Mouse (Mus musculus) liver, embryonic 16.5 days (tissue): ENCODE measurements around the gene Lipc. TPM values are rescaled to one million over a fixed set of nuclear protein-coding genes. Genes with fewer than 3 reads are reported as not detected.
A peak's percentile ranks its signal among the peaks of the same experiment; 100 is the strongest.

Source experiments
- ATAC-seq: fragments of 200-750 bp; cut with Nextera tagmentation; 2 replicates; pipeline ENCODE4 v1.8.0; 2017; ENCODE audit warnings: low read depth, mild to moderate bottlenecking, moderate number of reproducible peaks, moderate library complexity
- H3K27ac ChIP-seq: fragments of 300-500 bp; sonication (generic); 2 replicates; pipeline ENCODE4 v1.5.1; 2014; ENCODE audit warnings: mild to moderate bottlenecking, low read length
- H3K27me3 ChIP-seq: fragments of 300-500 bp; sonication (generic); 2 replicates; pipeline ENCODE4 v1.6.1; 2014; ENCODE audit warnings: low read depth, low read length, mixed read lengths; ENCODE audit not compliant: control insufficient read depth, insufficient read depth
- H3K36me3 ChIP-seq: fragments of 300-500 bp; sonication (generic); 2 replicates; pipeline ENCODE4 v1.6.1; 2014; ENCODE audit warnings: mild to moderate bottlenecking; ENCODE audit not compliant: control insufficient read depth, insufficient read depth
- H3K4me1 ChIP-seq: fragments of 300-500 bp; sonication (generic); 2 replicates; pipeline ENCODE4 v1.6.1; 2014; ENCODE audit warnings: low read depth, low read length, mixed read lengths; ENCODE audit not compliant: control insufficient read depth
- H3K4me2 ChIP-seq: fragments of 300-500 bp; sonication (generic); 2 replicates; pipeline ENCODE4 v1.6.1; 2014; ENCODE audit warnings: low read depth, low read length, mixed read lengths
- H3K4me3 ChIP-seq: fragments of 300-500 bp; sonication (generic); 2 replicates; pipeline ENCODE4 v1.5.1; 2014; ENCODE audit warnings: low read depth, mild to moderate bottlenecking, low read length
- H3K9ac ChIP-seq: fragments of 300-500 bp; sonication (generic); 2 replicates; pipeline ENCODE4 v1.6.1; 2014; ENCODE audit warnings: low read depth, low read length
- H3K9me3 ChIP-seq: fragments of 300-500 bp; sonication (generic); replicated peaks from 2 replicates; pipeline ENCODE4 v1.6.1; 2016; ENCODE audit warnings: low read length; ENCODE audit not compliant: control insufficient read depth
- whole genome bisulfite sequencing: fragments of 180-500 bp; shearing (Covaris S2); extraction: QIAGEN DNeasy Blood & Tissue Kit; methylation state at CpG from one replicate; pipeline ENCODE4 v1.1.7; 2014; ENCODE audit not compliant: insufficient replicate concordance; 5-methylcytosine and 5-hydroxymethylcytosine counted together
- polyA plus RNA-seq: library from polyadenylated mRNA; unstranded; fragments of >200 nt; fragmentation: Nextera tagmentation; extraction: Ambion mirVana; gene quantifications from 2 replicates; pipeline ENCODE4 v1.2.1, GENCODE M21; 2015

The Lipc gene
- polyA plus RNA-seq, 1 experiment from 2014 or later: 45.9 TPM

DNA sequence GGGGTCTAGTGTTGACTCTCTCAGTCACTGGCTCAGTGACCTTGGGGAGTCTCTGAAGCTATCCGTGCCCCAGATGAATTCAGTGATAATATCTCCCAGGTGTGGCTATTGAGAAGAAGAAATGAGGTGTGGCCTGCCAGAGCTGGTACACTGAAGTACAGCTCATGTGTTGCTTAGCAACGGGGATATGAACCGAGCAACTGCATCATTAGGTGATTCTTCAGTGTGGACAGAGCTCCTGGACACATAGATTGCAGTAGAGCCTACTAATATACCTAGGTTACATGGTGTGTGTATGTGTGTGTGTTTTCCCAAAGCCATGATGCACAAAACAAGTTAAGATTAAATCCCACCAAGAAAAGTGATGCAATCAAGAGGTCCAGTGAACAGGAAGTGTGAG, 100.5 kb downstream of the Lipc start:
- H3K9ac ChIP-seq: no peak overlapping the region
- peaks cover 41% of the 10 kb centered on the region for H3K4me1 ChIP-seq
- H3K27me3 ChIP-seq: no peaks in the 10 kb centered on the region
- H3K4me3 ChIP-seq: no peak overlapping the region
- WGBS: 57% methylated on average over 3 of the region's 3 CpGs
- no peak overlapping the region for H3K27ac ChIP-seq
- H3K4me2 ChIP-seq: no peak overlapping the region
- no peaks in the 10 kb centered on the region for H3K9me3 ChIP-seq
- H3K36me3 ChIP-seq: no peaks in the 10 kb centered on the region
- ATAC-seq: no peak

DNA sequence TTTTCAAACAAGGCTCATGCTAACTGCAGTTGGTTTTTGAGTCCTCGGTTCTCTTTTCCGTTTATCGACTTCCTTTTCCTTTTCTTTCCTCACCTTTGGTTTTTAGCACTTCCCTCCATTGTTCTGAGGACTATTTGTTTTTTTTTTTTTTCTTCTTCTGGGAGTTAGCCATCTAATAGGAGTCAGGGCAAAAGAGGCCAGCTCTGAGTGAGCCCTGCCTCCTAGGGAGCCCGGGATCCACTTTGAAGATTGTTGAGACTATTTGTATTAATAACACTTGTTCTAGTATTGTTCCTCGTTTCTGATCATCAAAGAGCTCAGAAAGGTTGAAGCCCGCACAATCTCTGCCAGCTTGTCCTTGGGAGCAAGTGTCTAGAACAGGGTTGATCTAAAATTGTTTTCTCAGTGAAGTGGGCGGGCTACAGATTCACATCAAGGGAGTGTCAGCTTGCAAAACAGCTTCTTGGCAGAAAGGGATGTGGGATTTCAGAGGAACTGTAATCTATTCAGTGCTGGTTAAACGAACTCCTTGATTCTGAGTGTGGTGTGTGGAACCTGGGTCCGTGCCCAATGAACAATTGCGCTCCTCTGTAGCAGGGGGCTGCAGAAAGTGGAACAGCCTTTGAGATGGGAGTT, 103.8 kb downstream of the Lipc start:
- WGBS: 14% methylated on average over 10 of the region's 10 CpGs
- Histone ChIP-seq H3K4me1 (peaks cover 24% of the 10 kb centered on the region), H3K27ac (peak overlapping the region; percentile 83)

DNA sequence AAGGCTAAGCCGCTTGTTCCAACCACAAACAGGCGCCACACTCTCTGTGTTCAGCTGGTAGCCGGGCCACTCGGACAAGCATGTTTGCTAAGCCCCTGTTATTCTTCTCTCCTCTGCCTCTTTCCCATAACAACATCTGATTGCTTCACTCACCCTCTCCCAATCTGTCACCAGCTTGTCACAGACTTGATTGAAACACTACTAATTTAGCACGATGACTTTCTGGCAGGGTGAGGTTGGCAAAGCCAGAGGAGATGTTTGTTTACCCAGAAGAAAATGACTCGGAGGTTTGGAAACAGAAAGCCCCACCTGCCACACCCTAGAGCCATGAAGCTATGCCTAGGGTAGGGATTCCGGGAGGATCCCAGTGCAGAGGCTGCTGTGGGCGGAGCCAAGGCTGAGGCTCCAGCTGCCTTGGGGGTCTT, 104.4 kb downstream of the Lipc start:
- peak overlapping the region; percentile 61 for H3K9ac ChIP-seq
- no peaks in the 10 kb centered on the region for H3K9me3 ChIP-seq
- H3K27me3 ChIP-seq: no peaks in the 10 kb centered on the region
- peak overlapping the region; percentile 83 for H3K27ac ChIP-seq
- peaks cover 30% of the 10 kb centered on the region for H3K4me1 ChIP-seq
- no peaks in the 10 kb centered on the region for H3K36me3 ChIP-seq
- WGBS: 15% methylated on average over 8 of the region's 8 CpGs
- peak; percentile 90 for ATAC-seq
- peak overlapping the region; percentile 46 for H3K4me3 ChIP-seq
- peak overlapping the region; percentile 73 for H3K4me2 ChIP-seq

More for the DNA sequence above, 103.8 kb downstream of the Lipc start:
- H3K27me3 ChIP-seq: no peaks in the 10 kb centered on the region
- no peaks in the 10 kb centered on the region for H3K36me3 ChIP-seq
- peak; percentile 58 for ATAC-seq
- H3K4me3 ChIP-seq: peak overlapping the region; percentile 46
- no peaks in the 10 kb centered on the region for H3K9me3 ChIP-seq
- peak overlapping the region; percentile 73 for H3K4me2 ChIP-seq
- H3K9ac ChIP-seq: peak overlapping the region; percentile 61

DNA sequence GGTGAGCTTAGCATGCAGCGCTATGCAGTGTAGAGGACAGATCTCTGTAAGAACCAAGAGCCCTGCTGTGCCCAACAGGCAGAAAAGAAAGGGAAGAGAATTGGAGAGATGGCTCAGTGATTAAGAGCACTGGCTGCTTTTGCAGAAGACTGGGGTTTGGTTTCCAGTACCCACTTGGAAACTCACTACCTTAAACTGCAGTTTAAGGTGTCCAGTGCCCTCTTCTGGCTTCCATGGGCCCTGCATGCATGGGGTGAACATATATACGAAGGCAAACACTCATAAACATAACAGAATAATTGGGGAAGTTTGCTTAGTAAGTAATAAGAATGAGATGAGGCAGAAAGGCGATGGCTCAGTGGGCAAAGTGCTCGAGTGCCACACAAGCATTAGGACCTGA, 108.8 kb downstream of the Lipc start:
- 85% methylated on average over 4 of the region's 4 CpGs for WGBS
- no peak overlapping the region for H3K9ac ChIP-seq
- H3K27ac ChIP-seq: peak overlapping the region; percentile 30
- H3K27me3 ChIP-seq: no peaks in the 10 kb centered on the region
- no peak overlapping the region for H3K4me3 ChIP-seq
- no peak overlapping the region for H3K4me2 ChIP-seq
- H3K4me1 ChIP-seq: peaks cover 54% of the 10 kb centered on the region
- no peak for ATAC-seq
- no peaks in the 10 kb centered on the region for H3K9me3 ChIP-seq
- H3K36me3 ChIP-seq: no peaks in the 10 kb centered on the region

DNA sequence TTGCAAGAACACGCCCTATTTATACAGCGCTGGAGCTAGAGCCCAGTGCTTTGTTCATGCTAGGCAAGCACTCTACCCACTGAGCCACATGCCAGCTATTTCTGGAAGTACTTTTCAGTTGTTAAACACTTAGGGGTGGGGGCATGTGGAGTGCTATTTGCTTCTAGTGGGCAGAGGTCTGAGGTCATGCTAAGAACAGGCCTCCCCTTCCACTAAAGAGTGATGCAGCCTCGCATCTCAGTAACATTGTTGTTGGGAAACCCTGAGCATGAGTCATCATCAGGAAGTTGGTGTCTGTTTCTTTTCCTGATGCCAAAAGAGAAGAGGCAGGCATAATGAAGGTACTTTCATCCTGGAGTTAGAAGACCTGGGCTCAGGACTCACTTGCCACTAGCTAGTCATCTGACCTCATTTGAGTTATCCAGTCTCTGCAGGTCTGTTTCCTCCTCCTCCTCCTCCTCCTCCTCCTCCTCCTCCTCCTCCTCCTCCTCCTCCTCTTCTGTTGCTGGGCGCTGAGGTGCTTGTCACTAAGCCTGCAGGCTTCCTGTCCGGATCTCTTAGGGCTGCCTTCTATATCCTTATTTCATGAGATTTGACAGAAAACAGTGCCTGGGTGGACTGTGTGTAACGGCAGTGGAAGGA, 109.6 kb downstream of the Lipc start:
- Histone ChIP-seq H3K4me1 (peaks cover 54% of the 10 kb centered on the region), H3K9me3 (no peaks in the 10 kb centered on the region), H3K4me2 (no peak overlapping the region), H3K36me3 (no peaks in the 10 kb centered on the region), H3K4me3 (no peak overlapping the region), H3K27ac (peak overlapping the region; percentile 91), H3K27me3 (no peaks in the 10 kb centered on the region), H3K9ac (no peak overlapping the region)
- WGBS: 42% methylated on average over 5 of the region's 6 CpGs
- ATAC-seq: peak; percentile 23; the same call in 1 of the 2 replicates

DNA sequence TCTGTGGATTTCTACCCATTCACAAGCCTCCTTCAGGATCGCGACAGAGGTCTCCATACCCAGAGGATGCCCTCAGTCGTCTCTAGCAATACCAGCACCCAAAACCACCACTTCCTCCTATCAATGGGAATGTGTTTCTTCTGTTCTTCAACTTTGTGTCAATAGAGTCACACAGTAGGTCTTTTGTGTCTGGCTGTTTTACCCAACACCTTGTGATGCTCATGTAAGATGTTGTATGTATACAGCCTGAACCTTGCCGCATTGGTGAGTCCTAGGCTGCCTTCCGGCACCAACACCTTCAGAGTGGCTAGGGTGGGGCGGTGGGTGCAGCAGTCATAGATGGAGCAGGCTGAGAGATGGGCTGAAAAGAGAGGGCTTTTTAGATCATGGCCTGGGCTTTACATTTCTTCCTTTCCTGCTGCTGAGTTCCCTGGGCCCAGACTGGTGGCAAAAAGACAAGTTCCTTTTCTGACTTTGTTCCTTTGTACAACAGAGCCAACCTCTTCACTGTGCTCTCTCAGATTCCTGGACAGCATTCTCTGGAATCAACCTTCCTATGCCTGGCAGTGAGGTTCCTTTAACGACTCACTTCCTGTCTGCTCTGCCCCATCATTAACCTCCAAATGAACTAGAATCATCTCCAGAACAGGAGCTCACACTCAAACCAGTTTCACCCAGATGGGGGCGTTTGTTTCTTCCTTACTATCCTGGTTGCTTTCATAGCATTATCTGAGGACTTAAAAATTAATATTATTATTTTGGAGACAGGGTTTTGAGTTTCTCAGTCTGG, 110.4 kb downstream of the Lipc start:
- peaks cover 60% of the 10 kb centered on the region for H3K4me1 ChIP-seq
- no peaks in the 10 kb centered on the region for H3K36me3 ChIP-seq
- H3K9me3 ChIP-seq: no peaks in the 10 kb centered on the region
- H3K27ac ChIP-seq: peak overlapping the region; percentile 91
- ATAC-seq: no peak
- H3K9ac ChIP-seq: peak overlapping the region; percentile 54
- H3K4me3 ChIP-seq: no peak overlapping the region
- peak overlapping the region; percentile 31; the same call in 1 of the 2 replicates for H3K4me2 ChIP-seq
- 65% methylated on average over 8 of the region's 8 CpGs for WGBS
- no peaks in the 10 kb centered on the region for H3K27me3 ChIP-seq

DNA sequence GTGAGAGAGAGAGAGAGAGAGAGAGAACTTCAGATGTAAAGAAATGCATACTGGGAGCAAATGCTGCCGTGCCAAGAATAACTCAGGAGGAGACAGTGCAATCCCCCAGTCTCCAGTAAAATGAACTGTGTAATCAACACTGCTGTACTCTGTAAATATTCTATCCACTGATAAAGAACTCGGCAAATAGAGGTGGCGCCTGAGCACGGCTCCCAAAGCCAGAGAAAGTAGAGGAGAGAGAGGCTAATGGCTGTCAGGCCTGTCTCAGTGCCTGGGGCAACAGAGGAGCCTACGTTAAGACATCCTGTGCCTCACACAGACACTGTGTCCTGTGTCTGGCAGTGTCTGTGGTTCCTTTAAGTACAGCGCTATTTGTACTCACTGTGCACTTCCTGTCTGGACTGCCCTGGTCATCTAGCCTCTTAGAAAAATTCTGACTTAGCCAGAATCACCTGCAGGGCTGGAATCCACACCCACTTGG, 111.1 kb downstream of the Lipc start:
- H3K9me3 ChIP-seq: no peaks in the 10 kb centered on the region
- ATAC-seq: peak; percentile 58
- peak overlapping the region; percentile 54 for H3K9ac ChIP-seq
- H3K4me3 ChIP-seq: no peak overlapping the region
- H3K27me3 ChIP-seq: no peaks in the 10 kb centered on the region
- WGBS: 13% methylated on average over 6 of the region's 6 CpGs
- peaks cover 67% of the 10 kb centered on the region for H3K4me1 ChIP-seq
- H3K36me3 ChIP-seq: no peaks in the 10 kb centered on the region
- H3K27ac ChIP-seq: peak overlapping the region; percentile 91
- H3K4me2 ChIP-seq: peak overlapping the region; percentile 31; the same call in 1 of the 2 replicates

DNA sequence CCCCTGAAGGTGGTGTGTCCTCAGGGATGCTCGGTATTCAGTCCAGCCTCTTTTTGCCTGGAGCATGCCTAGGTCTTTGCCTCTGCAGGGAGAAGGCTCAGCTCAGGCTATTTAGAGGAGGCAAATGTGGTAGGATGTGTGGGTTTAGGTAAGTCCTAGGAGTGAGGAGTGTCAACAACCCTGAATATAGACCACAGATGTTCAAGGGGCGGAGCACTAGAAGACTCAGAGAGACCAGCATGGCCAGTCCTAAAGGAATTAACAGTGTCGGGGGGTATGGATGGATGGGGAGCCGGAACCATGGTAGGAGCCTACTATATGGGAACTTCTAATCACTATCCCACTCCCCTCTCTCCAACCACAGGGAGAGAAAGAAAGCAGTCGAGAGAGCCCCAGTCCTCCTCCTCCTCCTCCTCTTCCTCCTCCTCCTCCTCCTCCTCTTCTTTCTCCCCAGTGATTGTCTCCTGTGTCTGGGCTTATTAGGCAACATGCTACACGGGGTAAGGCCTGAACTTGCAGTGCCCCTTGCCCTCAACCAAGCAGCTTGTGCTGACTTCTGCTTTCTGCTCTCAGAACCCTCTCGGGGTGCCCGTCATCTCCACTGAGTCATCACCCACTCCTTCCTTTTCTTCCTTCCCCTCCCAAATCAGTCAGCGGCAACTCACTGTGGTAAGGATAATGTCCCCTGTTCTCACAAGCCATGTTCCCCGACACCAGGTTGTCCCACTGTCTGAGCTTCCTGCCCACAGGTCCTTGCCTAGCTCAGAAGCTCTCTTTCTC, 113.7 kb downstream of the Lipc start:
- Histone ChIP-seq H3K27ac (peak overlapping the region; percentile 100), H3K9ac (peak overlapping the region; percentile 48), H3K9me3 (no peaks in the 10 kb centered on the region), H3K4me3 (no peak overlapping the region), H3K36me3 (no peaks in the 10 kb centered on the region), H3K4me2 (no peak overlapping the region), H3K27me3 (no peaks in the 10 kb centered on the region), H3K4me1 (peaks cover 91% of the 10 kb centered on the region)
- ATAC-seq: no peak
- WGBS: 45% methylated on average over 10 of the region's 10 CpGs
